Mouse (Mus musculus): Measurements from ENCODE around the gene Dennd1b.

Gene Dennd1b

GRCm38 (mm10) chr1:138963161-138963867 lies at the start of gene Dennd1b:
Dennd1b (plus strand) TSS chr1:138963435.
- in situ Hi-C loops (cut with MboI; ENCODE audit: unreplicated experiment in 2 of 2), result loop anchor here (5.0 to 25.0 kb wide), 5 partner anchors 101 to 1151 kb away; partner anchors contain the start of genes 2310009B15Rik (in 1 of the 2) and Lhx9 (in 1 of the 2)

DNA sequence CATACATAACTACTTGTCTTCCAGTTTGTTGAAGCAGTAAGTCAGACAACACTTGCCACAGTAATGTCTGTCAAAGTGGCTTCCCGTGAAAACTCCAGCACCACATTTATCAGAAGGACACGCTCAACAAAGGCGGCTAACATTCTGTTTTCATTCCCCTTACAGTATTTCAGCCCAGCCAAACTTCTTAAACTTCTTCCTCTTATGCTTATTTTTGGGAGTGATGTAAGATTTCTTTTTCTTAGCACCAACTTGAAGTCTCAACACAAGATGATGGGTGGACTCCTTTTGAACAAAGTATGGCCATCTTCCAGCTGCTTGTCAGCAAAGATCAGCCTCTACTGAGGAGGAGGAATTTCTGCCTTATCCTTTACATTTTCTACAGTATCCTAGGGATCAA lies 47.6 kb upstream of the Dennd1b start:
- in situ Hi-C loops (cut with MboI; ENCODE audit: unreplicated experiment in 2 of 2), result no loop called here

DNA sequence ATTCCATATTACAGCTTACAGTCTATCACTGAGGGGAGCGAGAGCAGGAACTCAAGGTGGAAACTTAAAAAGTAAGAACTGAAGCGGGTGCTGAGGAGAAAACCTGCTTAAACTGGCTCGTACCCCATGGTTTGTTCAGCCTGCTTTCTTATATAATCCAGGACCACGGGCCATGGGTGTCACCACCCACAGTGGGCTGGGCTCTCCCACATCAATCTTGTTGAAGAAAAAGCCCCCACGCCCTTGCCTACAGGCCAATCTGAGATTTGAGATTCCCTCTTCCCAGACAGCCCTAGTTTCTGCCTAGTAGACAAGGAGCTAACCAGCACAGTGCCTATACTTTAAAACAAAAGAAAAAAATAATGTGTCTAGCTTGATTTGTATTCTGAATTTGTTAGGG lies 43.6 kb upstream of the Dennd1b start:
- in situ Hi-C loops (cut with MboI; ENCODE audit: unreplicated experiment in 2 of 2), result no loop called here

- in situ Hi-C loops (cut with MboI; ENCODE audit: unreplicated experiment in 2 of 2), result no loop called here
Measured at GRCm38 (mm10) chr1:138920082-138920481, 43.2 kb upstream of the Dennd1b start.

GRCm38 (mm10) chr1:138920799-138921198 lies 42.4 kb upstream of the Dennd1b start:
- in situ Hi-C loops (cut with MboI; ENCODE audit: unreplicated experiment in 2 of 2), result no loop called here

DNA sequence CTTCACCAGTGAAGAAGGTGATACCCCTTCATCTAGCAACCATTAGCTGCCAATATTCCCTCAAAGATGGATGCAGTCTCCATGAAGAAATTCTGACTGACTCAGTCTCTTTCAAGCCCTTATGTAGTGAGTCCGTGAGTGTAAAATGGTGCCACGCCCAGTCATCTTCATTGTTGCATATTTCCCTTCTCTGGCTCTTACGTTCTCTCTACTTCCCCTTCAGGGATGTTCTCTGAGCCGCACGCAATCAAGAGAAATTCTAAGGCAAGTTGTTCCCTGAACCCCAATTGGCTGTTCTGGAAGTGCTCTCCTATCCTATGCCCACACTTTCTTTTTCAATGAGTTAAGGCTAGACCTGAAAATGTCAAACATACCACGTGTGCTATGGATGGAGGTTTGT lies 40.3 kb upstream of the Dennd1b start:
- in situ Hi-C loops (cut with MboI; ENCODE audit: unreplicated experiment in 2 of 2), result no loop called here

DNA sequence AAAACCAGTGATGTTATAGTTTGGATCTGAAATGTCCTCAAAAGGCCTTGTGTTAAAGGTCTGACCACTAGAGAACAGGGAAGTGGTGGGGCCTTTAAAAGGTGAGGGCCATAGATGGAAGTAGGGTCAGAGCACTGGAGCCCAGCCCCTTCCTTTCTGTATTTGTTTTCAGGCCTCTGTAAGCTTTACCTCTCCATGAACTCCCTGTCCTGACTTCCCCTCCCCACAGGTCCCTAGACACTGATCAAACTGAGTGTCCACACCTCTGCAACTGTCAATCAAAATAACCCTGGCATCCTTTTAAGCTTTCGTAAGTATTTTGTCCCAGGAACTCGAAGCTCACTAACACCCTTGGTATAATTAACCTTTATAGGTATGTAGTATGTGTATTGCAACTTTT lies 39.0 kb upstream of the Dennd1b start:
- in situ Hi-C loops (cut with MboI; ENCODE audit: unreplicated experiment in 2 of 2), result no loop called here

- in situ Hi-C loops (cut with MboI; ENCODE audit: unreplicated experiment in 2 of 2), result no loop called here
Measured at GRCm38 (mm10) chr1:138928671-138929483, 34.4 kb upstream of the Dennd1b start.

- in situ Hi-C loops (cut with MboI; ENCODE audit: unreplicated experiment in 2 of 2), result no loop called here
Measured at GRCm38 (mm10) chr1:138929985-138930384, 33.2 kb upstream of the Dennd1b start.

GRCm38 (mm10) chr1:138930856-138931255 lies 32.4 kb upstream of the Dennd1b start:
- in situ Hi-C loops (cut with MboI; ENCODE audit: unreplicated experiment in 2 of 2), result no loop called here

DNA sequence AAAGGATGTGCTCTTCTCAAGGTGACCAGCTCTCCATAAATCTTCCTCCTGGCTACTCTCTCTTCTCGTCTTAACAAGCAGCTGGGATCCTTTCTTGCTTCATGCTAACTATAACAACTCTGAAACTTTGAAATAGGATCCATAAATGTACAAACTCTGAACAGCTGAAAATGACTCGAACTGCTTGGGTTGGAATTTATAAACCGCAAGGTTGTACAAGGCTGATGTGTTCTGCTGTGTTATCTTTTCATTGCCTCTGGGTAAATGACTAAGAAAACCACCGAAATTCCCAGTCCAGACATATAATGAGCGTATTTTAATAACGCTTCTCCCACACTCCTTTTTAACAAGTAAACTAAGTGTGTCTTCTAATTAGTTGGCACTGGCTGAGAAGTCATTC lies 27.1 kb upstream of the Dennd1b start:
- in situ Hi-C loops (cut with MboI; ENCODE audit: unreplicated experiment in 2 of 2), result no loop called here

- in situ Hi-C loops (cut with MboI; ENCODE audit: unreplicated experiment in 2 of 2), result no loop called here
Measured at GRCm38 (mm10) chr1:138937686-138938370, 25.4 kb upstream of the Dennd1b start.

GRCm38 (mm10) chr1:138939579-138940139 lies 23.6 kb upstream of the Dennd1b start:
- in situ Hi-C loops (cut with MboI; ENCODE audit: unreplicated experiment in 2 of 2), result no loop called here

DNA sequence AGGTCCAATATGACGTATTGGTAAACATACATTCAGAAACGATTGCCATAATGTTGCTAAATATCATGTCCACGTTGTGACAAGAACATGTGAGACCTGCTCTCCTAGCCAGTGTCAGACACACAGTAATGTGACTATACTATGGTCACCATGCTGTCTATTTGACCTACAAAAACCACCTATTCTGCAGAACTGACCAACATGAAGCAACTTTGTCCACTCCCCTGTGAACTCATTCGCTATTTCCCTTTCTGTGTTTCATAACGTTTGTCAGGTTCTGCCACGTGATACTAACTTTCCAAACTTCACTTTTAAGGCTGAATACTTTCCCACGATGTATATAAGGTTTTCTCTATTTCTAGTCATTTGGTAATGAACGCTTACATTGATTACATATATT lies 22.8 kb upstream of the Dennd1b start:
- in situ Hi-C loops (cut with MboI; ENCODE audit: unreplicated experiment in 2 of 2), result no loop called here

- in situ Hi-C loops (cut with MboI; ENCODE audit: unreplicated experiment in 2 of 2), result loop anchor here (25.0 kb wide), 3 partner anchors 90 to 1140 kb away; partner anchors contain the start of gene 2310009B15Rik (in 1 of the 2)
Measured at GRCm38 (mm10) chr1:138952173-138952572, 11.1 kb upstream of the Dennd1b start.

DNA sequence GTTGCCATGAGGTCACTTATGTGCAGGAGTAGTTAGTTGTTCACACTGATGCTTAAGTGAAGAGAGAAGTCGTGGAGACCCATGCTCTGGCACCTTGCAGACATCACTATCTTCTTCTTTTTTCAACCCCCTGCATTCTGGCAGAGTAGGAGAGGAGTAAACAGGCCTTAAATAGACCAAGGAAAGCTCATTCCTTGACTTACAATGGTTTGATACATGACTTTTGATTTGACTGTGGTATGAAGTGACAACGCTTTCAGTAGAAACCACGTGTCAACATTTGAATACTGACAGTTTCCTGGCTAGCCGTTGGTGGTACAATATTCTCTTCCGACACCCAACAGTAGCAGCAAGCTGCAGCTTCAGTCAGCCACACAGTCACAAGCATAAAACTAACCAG lies 8.3 kb upstream of the Dennd1b start:
- in situ Hi-C loops (cut with MboI; ENCODE audit: unreplicated experiment in 2 of 2), result loop anchor here (25.0 kb wide), 3 partner anchors 93 to 1143 kb away; partner anchors contain the start of gene 2310009B15Rik (in 1 of the 2)

- in situ Hi-C loops (cut with MboI; ENCODE audit: unreplicated experiment in 2 of 2), result loop anchor here (25.0 kb wide), 3 partner anchors 93 to 1143 kb away; partner anchors contain the start of gene 2310009B15Rik (in 1 of the 2)
Measured at GRCm38 (mm10) chr1:138955455-138955854, 7.8 kb upstream of the Dennd1b start.

DNA sequence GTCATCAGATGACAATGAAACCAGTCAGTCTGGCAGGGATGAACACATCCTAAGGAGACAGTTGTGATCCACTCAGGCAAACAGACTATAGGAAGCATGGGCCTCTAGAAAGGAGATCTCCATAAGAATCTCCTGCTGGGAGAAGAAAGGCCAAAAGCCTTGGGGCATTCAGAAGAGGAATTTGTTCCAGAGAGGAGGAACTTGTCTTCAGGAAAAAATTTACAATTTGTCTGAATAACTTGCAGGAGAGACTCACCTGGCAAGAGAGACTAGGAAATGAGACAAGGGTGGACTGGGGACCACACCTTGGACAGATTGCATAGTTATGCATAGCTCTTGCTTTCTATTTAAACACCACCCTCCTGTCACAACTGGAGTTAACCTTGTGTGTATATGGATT lies 6.7 kb upstream of the Dennd1b start:
- in situ Hi-C loops (cut with MboI; ENCODE audit: unreplicated experiment in 2 of 2), result loop anchor here (25.0 kb wide), 3 partner anchors 94 to 1144 kb away; partner anchors contain the start of gene 2310009B15Rik (in 1 of the 2)

- in situ Hi-C loops (cut with MboI; ENCODE audit: unreplicated experiment in 2 of 2), result loop anchor here (25.0 kb wide), 3 partner anchors 95 to 1145 kb away; partner anchors contain the start of gene 2310009B15Rik (in 1 of the 2)
Measured at GRCm38 (mm10) chr1:138957111-138957510, 6.1 kb upstream of the Dennd1b start.

DNA sequence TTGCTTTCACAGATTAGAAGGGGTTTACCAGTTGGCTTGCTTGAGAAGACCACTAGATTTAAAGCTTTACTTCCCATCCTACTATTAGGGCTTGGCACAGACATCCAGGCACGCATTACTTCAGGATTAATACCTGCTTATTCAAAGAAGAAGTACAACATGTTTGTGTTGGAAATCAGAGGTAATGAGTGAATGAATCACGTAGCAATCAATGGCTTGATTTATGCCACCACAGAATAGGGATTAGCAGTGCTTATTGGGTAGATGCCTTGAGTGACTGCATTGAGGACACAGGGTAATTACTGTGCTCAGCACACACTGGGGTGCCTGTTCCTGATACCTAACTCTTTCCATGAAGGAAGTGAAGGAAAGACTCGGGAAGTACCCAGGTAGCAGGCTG lies 4.4 kb upstream of the Dennd1b start:
- in situ Hi-C loops (cut with MboI; ENCODE audit: unreplicated experiment in 2 of 2), result loop anchor here (25.0 kb wide), 3 partner anchors 97 to 1147 kb away; partner anchors contain the start of gene 2310009B15Rik (in 1 of the 2)

All from v-Abl transformed pro-B cells (cell line).